Mouse (Mus musculus): ENCODE results near the gene 2410002F23Rik. TPM values are rescaled to one million over a fixed set of nuclear protein-coding genes. Genes with fewer than 3 reads are reported as not detected.

Gene 2410002F23Rik
- polyA plus RNA-seq, 1 experiment from 2014 or later, result 51.3 TPM

DNA sequence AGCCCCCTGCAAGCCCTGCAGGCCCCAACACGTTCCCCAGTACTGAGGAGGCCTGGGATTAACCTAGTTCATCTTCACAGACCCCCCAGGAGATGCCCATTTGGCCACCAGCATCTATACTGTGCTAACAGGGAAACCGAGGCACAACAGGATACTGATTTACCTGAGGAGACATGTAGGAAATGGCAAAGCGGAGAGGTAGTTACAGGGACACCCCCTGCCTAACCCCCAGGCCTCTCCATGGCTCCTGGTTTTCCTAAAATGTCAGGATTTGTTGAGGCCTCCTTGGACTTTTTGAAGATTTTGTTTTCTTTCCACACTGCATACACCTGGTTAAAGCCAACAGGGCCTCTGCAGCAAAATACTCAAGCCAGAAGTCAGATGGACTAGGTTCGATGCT lies 10.8 kb downstream of the 2410002F23Rik start, which contains the start of gene Acp4:
TSS of gene Acp4 (minus strand) at position 101 of the 400 bp plus-strand sequence.
- ATAC-seq, result no peak
- DNase-seq (ENCODE audit: low spot score), result no peak
- 77% methylated on average over 4 of the region's 4 CpGs for WGBS
- H3K9me3 ChIP-seq (ENCODE audit: low read length), result no peaks in the 10 kb centered on the region
- no peaks in the 10 kb centered on the region for H3K27me3 ChIP-seq (replicated peaks; ENCODE audit: insufficient read depth, low read length)
- no peaks in the 10 kb centered on the region for H3K4me1 ChIP-seq (ENCODE audit: insufficient read depth, low read depth, low read length)
- no peaks in the 10 kb centered on the region for H3K36me3 ChIP-seq (ENCODE audit: insufficient read depth, low read length)
- H3K9ac ChIP-seq (replicated peaks; ENCODE audit: low read depth), result no peak within 1 kb of the TSS
- H3K4me2 ChIP-seq (replicated peaks; ENCODE audit: low read depth, low read length), result no peak within 1 kb of the TSS
- H3K27ac ChIP-seq (ENCODE audit: low read length), result no peak within 1 kb of the TSS
- H3K4me3 ChIP-seq (ENCODE audit: low read depth, low read length), result no peak within 1 kb of the TSS
- TF ChIP-seq CTCF (IDR thresholded peaks at IDR 0.05) (no peak), EP300 (IDR thresholded peaks at IDR 0.05) (no peak)

DNA sequence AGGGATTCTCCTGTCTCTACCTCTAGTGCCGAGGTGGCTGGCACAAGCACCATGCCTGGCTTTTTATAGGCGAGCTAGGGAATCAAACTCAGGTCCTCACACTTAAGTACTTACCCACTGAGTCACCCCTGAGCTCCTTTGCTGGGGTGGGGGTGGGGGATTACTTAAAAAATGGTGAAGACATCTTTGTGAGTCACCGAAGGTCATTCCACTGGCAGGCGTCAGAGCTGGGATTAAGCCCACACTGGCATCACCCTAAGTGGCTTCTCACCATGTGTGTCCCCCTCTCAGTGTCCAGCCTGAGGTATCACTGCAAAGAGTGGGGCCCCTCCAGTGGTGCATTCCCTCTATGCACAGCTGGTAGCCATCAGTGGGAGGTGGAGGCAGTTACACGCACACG lies 13.9 kb downstream of the 2410002F23Rik start:
- Histone ChIP-seq H3K4me2 (replicated peaks; ENCODE audit: low read depth, low read length) (no peak overlapping the region), H3K4me1 (ENCODE audit: insufficient read depth, low read depth, low read length) (no peaks in the 10 kb centered on the region), H3K4me3 (ENCODE audit: low read depth, low read length) (no peak overlapping the region), H3K9me3 (ENCODE audit: low read length) (no peaks in the 10 kb centered on the region), H3K36me3 (ENCODE audit: insufficient read depth, low read length) (no peaks in the 10 kb centered on the region), H3K9ac (replicated peaks; ENCODE audit: low read depth) (no peak overlapping the region), H3K27me3 (replicated peaks; ENCODE audit: insufficient read depth, low read length) (no peaks in the 10 kb centered on the region), H3K27ac (ENCODE audit: low read length) (no peak overlapping the region)
- DNase-seq (ENCODE audit: low spot score) (no peak), ATAC-seq (no peak)
- 62% methylated on average over 6 of the region's 6 CpGs for WGBS
- TF ChIP-seq CTCF (IDR thresholded peaks at IDR 0.05) (no peak), EP300 (IDR thresholded peaks at IDR 0.05) (no peak)

- Histone ChIP-seq H3K27ac (ENCODE audit: low read length) (no peak within 1 kb of the TSS), H3K4me3 (ENCODE audit: low read depth, low read length) (no peak within 1 kb of the TSS), H3K27me3 (replicated peaks; ENCODE audit: insufficient read depth, low read length) (no peaks in the 10 kb centered on the region), H3K36me3 (ENCODE audit: insufficient read depth, low read length) (no peaks in the 10 kb centered on the region), H3K9me3 (ENCODE audit: low read length) (no peaks in the 10 kb centered on the region), H3K4me2 (replicated peaks; ENCODE audit: low read depth, low read length) (no peak within 1 kb of the TSS), H3K4me1 (ENCODE audit: insufficient read depth, low read depth, low read length) (no peaks in the 10 kb centered on the region), H3K9ac (replicated peaks; ENCODE audit: low read depth) (no peak within 1 kb of the TSS)
- TF ChIP-seq CTCF (IDR thresholded peaks at IDR 0.05) (no peak), EP300 (IDR thresholded peaks at IDR 0.05) (no peak)
- ATAC-seq (no peak), DNase-seq (ENCODE audit: low spot score) (no peak)
- WGBS, result 38% methylated on average over 5 of the region's 5 CpGs
Measured at GRCm38 (mm10) chr7:44261147-44261546, 14.6 kb downstream of the 2410002F23Rik start, which contains the start of gene Gm15517. Gene Gm15517 (plus strand): TSS chr7:44261447.

GRCm38 (mm10) chr7:44262791-44263643 lies 16.5 kb downstream of the 2410002F23Rik start:
- no peaks in the 10 kb centered on the region for H3K9me3 ChIP-seq (ENCODE audit: low read length)
- DNase-seq (ENCODE audit: low spot score), result peak; percentile 94
- ATAC-seq, result peak; percentile 95
- 5% methylated on average over 34 of the region's 34 CpGs for WGBS
- no peak overlapping the region for H3K4me3 ChIP-seq (ENCODE audit: low read depth, low read length)
- H3K27me3 ChIP-seq (replicated peaks; ENCODE audit: insufficient read depth, low read length), result no peaks in the 10 kb centered on the region
- no peak overlapping the region for H3K4me2 ChIP-seq (replicated peaks; ENCODE audit: low read depth, low read length)
- no peaks in the 10 kb centered on the region for H3K36me3 ChIP-seq (ENCODE audit: insufficient read depth, low read length)
- H3K9ac ChIP-seq (replicated peaks; ENCODE audit: low read depth), result no peak overlapping the region
- H3K27ac ChIP-seq (ENCODE audit: low read length), result no peak overlapping the region
- TF ChIP-seq EP300 (IDR thresholded peaks at IDR 0.05) (no peak), CTCF (IDR thresholded peaks at IDR 0.05) (peak; percentile 98)
- no peaks in the 10 kb centered on the region for H3K4me1 ChIP-seq (ENCODE audit: insufficient read depth, low read depth, low read length)

DNA sequence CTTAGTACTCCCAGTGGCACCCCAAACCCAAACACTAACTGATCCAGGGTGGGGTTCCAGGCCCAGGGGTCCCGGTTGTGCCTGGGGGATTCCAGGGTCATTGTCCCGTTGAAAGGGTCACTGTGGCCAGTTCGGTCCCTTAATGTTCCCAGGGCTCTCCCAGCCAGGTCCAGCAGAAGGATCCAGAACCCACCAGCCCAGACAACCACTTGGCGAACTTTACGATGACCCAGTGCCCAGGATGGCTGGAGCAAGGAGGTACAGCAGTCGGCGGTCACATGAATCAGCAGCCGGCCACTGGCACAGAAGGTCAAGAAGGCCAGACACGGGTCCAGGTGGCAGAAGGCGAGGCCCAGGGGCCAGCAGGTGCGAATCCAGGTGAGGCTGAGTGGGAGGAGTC lies 21.6 kb downstream of the 2410002F23Rik start:
- DNase-seq (ENCODE audit: low spot score) (no peak), ATAC-seq (no peak)
- no peak overlapping the region for H3K4me3 ChIP-seq (ENCODE audit: low read depth, low read length)
- WGBS, result 66% methylated on average over 11 of the region's 11 CpGs
- no peaks in the 10 kb centered on the region for H3K27me3 ChIP-seq (replicated peaks; ENCODE audit: insufficient read depth, low read length)
- no peak overlapping the region for H3K27ac ChIP-seq (ENCODE audit: low read length)
- H3K36me3 ChIP-seq (ENCODE audit: insufficient read depth, low read length), result no peaks in the 10 kb centered on the region
- H3K4me1 ChIP-seq (ENCODE audit: insufficient read depth, low read depth, low read length), result no peaks in the 10 kb centered on the region
- no peak overlapping the region for H3K9ac ChIP-seq (replicated peaks; ENCODE audit: low read depth)
- no peaks in the 10 kb centered on the region for H3K9me3 ChIP-seq (ENCODE audit: low read length)
- TF ChIP-seq CTCF (IDR thresholded peaks at IDR 0.05) (no peak), EP300 (IDR thresholded peaks at IDR 0.05) (no peak)
- H3K4me2 ChIP-seq (replicated peaks; ENCODE audit: low read depth, low read length), result no peak overlapping the region

DNA sequence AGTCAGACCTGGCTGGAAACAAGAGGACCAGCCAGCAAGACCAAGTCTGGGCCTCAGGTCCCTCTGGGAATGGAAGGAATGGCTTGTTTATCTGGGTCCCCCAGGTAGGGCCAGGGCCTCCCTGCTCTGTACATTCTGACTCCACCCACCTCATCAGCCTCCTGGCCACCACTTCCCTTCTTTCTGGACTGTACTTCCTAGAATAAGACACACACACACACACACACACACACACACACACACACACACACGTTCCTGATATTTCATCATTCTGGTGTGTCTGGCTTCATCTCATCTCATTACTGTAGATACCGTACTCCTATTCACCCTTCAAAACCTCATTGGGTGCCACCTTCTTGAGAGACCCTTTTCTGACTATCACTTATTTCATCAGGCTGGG lies 22.9 kb downstream of the 2410002F23Rik start:
- H3K27me3 ChIP-seq (replicated peaks; ENCODE audit: insufficient read depth, low read length), result peaks cover 2% of the 10 kb centered on the region; the same call in 1 of the 2 replicates
- 53% methylated on average over 2 of the region's 2 CpGs for WGBS

More for the DNA sequence above, 22.9 kb downstream of the 2410002F23Rik start:
- Histone ChIP-seq H3K4me1 (ENCODE audit: insufficient read depth, low read depth, low read length) (no peaks in the 10 kb centered on the region), H3K9ac (replicated peaks; ENCODE audit: low read depth) (no peak overlapping the region), H3K27ac (ENCODE audit: low read length) (no peak overlapping the region), H3K9me3 (ENCODE audit: low read length) (no peaks in the 10 kb centered on the region), H3K36me3 (ENCODE audit: insufficient read depth, low read length) (no peaks in the 10 kb centered on the region), H3K4me2 (replicated peaks; ENCODE audit: low read depth, low read length) (no peak overlapping the region), H3K4me3 (ENCODE audit: low read depth, low read length) (no peak overlapping the region)
- no peak for DNase-seq (ENCODE audit: low spot score)
- TF ChIP-seq CTCF (IDR thresholded peaks at IDR 0.05) (no peak), EP300 (IDR thresholded peaks at IDR 0.05) (no peak)
- no peak for ATAC-seq
